Mouse (Mus musculus): ENCODE measurements around the gene Trim12c. TPM values are rescaled to one million over a fixed set of nuclear protein-coding genes. Genes with fewer than 3 reads are reported as not detected.
"Not testable (repeated sequence)": the region's sequence is repeated elsewhere in the genome, so short reads cannot be mapped to it uniquely, and the experiment has no call there.

Gene Trim12c
- 2.4 and 2.5 TPM in 2 replicates for polyA plus RNA-seq (2015; fragmentation: Nextera tagmentation; extraction: Ambion mirVana)

DNA sequence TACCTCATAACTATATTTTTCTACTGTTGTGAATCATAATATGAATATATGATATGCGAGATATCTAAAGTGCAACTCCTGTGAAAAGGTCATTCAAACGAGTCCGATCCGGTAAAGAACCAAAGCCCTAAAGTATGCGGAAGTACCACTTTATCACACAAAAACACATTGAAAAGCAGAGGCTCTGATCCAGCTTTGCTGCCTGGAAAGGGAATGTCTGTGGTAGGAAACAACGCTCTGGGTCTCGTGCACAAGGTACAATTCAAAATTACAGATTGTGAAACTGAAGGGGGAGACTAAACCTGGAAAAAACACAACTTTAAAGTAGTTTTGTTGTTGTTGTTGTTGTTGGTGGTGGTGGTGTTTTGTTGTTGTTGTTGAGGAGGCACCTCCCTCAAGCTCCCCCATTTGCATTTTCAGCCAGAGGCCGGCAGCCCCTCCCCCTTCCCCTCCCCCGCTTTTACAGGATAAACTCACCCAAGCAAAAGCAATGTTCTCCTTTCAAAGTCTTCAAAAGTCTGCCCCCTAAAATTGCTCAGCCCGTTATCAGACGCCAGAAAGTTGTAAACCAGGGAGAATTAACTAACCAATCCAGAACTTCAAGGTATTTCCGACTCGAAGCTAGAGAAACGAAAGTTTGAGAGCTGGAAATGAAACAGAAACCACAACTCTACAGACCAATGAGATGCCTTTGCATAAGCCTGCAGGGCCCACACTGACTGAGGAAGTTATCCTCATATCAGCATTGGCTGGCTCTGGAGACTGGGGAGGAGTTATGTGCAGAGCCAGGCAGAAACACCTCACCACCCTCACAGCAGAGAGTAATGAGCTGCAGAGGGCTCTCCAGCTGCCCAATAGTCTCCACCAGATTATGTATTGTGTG lies at the start of gene Trim12c:
Gene Trim12c (minus strand): TSS at position 646 of the 883 bp plus-strand sequence.
- Histone ChIP-seq H3K9ac (no peak within 1 kb of the TSS), H3K27me3 (replicated peaks) (no peaks in the 10 kb centered on the region), H3K4me1 (no peaks in the 10 kb centered on the region), H3K27ac (peak within 1 kb of the TSS; percentile 77), H3K4me3 (replicated peaks) (peak within 1 kb of the TSS; percentile 47), H3K9me3 (no peaks in the 10 kb centered on the region), H3K36me3 (no peaks in the 10 kb centered on the region), H3K4me2 (peak within 1 kb of the TSS; percentile 57)
- 2% methylated on average over 14 of the region's 14 CpGs for WGBS
- peak; percentile 100 for ATAC-seq (ENCODE audit: insufficient read depth, low FRiP score, low read depth)

DNA sequence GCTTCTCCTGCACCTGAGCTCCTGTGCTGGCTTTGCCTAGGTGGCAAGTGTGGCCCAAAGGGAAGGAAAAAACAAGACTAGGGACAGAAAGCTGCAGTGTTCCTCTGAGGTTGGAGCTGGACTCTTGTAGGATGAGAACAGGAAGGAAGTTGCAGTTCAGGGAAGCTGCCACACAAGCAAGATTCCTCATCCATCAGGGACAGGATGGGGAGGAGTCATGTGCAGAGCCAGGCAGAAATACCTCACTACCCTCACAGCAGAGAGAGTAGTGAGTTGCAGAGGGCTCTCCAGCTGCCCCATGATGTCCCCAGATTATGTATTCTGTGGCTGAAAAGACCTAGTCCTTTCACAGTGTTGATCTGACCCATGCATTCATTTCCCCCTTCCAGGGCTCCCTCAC lies 48.0 kb upstream of the Trim12c start:
- Histone ChIP-seq H3K9me3 (no peaks in the 10 kb centered on the region), H3K4me3 (replicated peaks) (no peak overlapping the region), H3K4me2 (no peak overlapping the region), H3K27me3 (replicated peaks) (no peaks in the 10 kb centered on the region), H3K36me3 (no peaks in the 10 kb centered on the region), H3K4me1 (no peaks in the 10 kb centered on the region), H3K27ac (no peak overlapping the region), H3K9ac (no peak overlapping the region)
- ATAC-seq (ENCODE audit: insufficient read depth, low FRiP score, low read depth), result no peak

DNA sequence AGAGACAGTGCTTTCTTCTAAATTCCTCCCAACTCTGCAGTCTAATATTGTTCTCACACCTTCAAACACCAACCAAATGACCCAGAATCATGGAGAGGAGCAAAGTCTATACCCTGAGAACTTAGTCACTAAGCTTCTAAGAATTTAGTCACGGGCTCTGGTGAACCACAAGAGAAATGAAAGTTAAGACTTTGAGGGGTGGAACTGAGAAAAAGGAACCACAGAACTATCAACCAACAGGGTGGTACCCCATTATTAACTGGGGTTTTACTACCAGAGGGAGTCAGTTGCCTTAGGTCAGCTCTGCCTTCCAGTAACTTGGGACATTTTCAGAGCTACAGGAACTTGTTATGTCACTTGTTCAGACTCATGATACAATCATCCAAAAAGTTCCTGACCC lies 47.5 kb upstream of the Trim12c start, which contains the start of gene Trim30c:
Gene Trim30c (minus strand): TSS at position 140 of the 400 bp plus-strand sequence.
- no peak for ATAC-seq (ENCODE audit: insufficient read depth, low FRiP score, low read depth)
- no peaks in the 10 kb centered on the region for H3K27me3 ChIP-seq (replicated peaks)
- 83% methylated on average over 1 of the region's 1 CpGs for whole genome bisulfite sequencing
- H3K27ac ChIP-seq, result no peak within 1 kb of the TSS
- no peaks in the 10 kb centered on the region for H3K9me3 ChIP-seq
- H3K36me3 ChIP-seq, result no peaks in the 10 kb centered on the region
- H3K4me3 ChIP-seq (replicated peaks), result no peak within 1 kb of the TSS
- no peaks in the 10 kb centered on the region for H3K4me1 ChIP-seq
- no peak within 1 kb of the TSS for H3K4me2 ChIP-seq
- H3K9ac ChIP-seq, result no peak within 1 kb of the TSS

DNA sequence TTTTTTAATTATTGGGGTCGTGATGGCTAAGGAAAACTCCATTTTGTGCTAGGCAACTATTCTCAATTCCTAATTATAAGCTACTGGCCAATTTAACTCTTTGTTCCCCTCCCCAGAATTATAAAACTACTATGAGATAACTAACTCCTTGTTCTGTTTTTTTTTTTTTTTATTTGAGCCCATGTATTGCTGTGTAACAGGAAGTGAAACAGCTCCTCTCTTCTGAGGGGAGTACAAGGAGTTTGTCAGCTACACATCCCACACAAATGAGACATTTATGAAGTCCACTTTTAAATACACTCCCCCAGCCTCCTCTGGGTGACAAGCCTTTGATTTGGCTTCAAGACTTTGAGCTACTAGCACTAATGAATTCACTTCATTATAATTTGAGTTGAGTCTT lies 45.3 kb upstream of the Trim12c start:
- no peaks in the 10 kb centered on the region for H3K4me1 ChIP-seq
- no peaks in the 10 kb centered on the region for H3K27me3 ChIP-seq (replicated peaks)
- no peaks in the 10 kb centered on the region for H3K9me3 ChIP-seq
- H3K27ac ChIP-seq, result no peak overlapping the region
- no peaks in the 10 kb centered on the region for H3K36me3 ChIP-seq
- ATAC-seq (ENCODE audit: insufficient read depth, low FRiP score, low read depth), result no peak
- H3K9ac ChIP-seq, result no peak overlapping the region
- WGBS, result 61% methylated on average over 1 of the region's 1 CpGs
- H3K4me2 ChIP-seq, result no peak overlapping the region
- H3K4me3 ChIP-seq (replicated peaks), result no peak overlapping the region

GRCm38 (mm10) chr7:104369736-104370414 lies 16.7 kb upstream of the Trim12c start, which contains the start of gene Trim30b:
Trim30b (minus strand) TSS chr7:104369884.
- Histone ChIP-seq H3K9ac (no peak within 1 kb of the TSS), H3K4me1 (no peaks in the 10 kb centered on the region), H3K9me3 (no peaks in the 10 kb centered on the region), H3K4me3 (replicated peaks) (no peak within 1 kb of the TSS), H3K27me3 (replicated peaks) (no peaks in the 10 kb centered on the region), H3K36me3 (no peaks in the 10 kb centered on the region), H3K4me2 (no peak within 1 kb of the TSS), H3K27ac (no peak within 1 kb of the TSS)
- no peak for ATAC-seq (ENCODE audit: insufficient read depth, low FRiP score, low read depth)
- WGBS, result 77% methylated on average over 1 of the region's 1 CpGs

GRCm38 (mm10) chr7:104366339-104366738 lies 13.2 kb upstream of the Trim12c start:
- ATAC-seq (ENCODE audit: insufficient read depth, low FRiP score, low read depth), result no peak
- Histone ChIP-seq H3K27ac (no peak overlapping the region), H3K9me3 (no peaks in the 10 kb centered on the region), H3K36me3 (no peaks in the 10 kb centered on the region), H3K4me2 (no peak overlapping the region), H3K4me1 (no peaks in the 10 kb centered on the region), H3K9ac (no peak overlapping the region), H3K4me3 (replicated peaks) (no peak overlapping the region), H3K27me3 (replicated peaks) (no peaks in the 10 kb centered on the region)

DNA sequence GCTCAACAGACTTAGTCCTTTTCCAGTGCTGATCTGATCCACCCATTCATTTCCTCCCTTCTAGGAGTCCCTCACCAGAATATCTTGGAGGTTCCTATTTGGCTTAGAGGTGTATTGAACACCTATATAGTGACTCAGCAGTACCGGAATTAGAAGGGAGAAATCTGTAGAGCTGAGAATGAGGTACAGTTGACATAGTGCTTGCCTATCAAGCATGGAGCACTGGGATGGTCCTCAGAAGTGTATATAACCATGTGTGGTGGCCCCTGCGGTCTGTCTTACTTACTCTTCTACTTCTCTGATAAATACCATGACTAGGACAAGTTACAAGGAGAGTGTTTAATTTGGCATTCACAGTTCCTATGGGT lies 422 bp upstream of the Trim12c start:
- Histone ChIP-seq H3K27me3 (replicated peaks) (no peaks in the 10 kb centered on the region), H3K4me2 (peak overlapping the region; percentile 57), H3K4me3 (replicated peaks) (peak overlapping the region; percentile 47), H3K9me3 (no peaks in the 10 kb centered on the region), H3K4me1 (no peaks in the 10 kb centered on the region), H3K9ac (no peak overlapping the region), H3K36me3 (no peaks in the 10 kb centered on the region), H3K27ac (no peak overlapping the region)
- 70% methylated on average over 2 of the region's 2 CpGs for WGBS
- no peak for ATAC-seq (ENCODE audit: insufficient read depth, low FRiP score, low read depth)

- not testable (repeated sequence) for ATAC-seq (ENCODE audit: insufficient read depth, low FRiP score, low read depth); H3K9ac ChIP-seq; H3K4me2 ChIP-seq; H3K4me1 ChIP-seq; H3K36me3 ChIP-seq; H3K27me3 ChIP-seq (replicated peaks); H3K4me3 ChIP-seq (replicated peaks); H3K9me3 ChIP-seq; H3K27ac ChIP-seq
- WGBS, result 88% methylated on average over 4 of the region's 4 CpGs
Measured at GRCm38 (mm10) chr7:104348043-104348442, 5.1 kb downstream of the Trim12c start.

DNA sequence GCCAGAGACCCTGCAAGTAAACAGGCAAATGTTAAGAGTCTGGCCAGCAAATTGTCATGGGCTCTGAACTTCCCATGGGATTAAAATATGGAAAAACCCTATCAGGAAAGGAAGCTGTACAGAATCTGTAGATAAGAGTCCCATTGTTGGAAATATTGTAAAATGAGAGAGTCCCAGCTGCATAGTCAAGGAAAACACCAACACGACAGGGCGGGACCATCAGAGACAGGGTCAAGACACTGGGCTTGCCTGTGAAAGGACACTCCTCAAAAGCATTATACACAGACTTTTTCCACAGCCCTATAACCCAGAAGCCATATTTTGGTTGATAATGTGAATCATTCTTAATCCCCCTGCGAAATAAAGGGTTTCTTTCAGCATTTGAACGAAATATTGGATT lies 12.4 kb downstream of the Trim12c start:
- not testable (repeated sequence) for H3K27me3 ChIP-seq (replicated peaks); H3K9me3 ChIP-seq; H3K27ac ChIP-seq; H3K9ac ChIP-seq; H3K4me2 ChIP-seq; H3K36me3 ChIP-seq; H3K4me1 ChIP-seq; H3K4me3 ChIP-seq (replicated peaks); ATAC-seq (ENCODE audit: insufficient read depth, low FRiP score, low read depth)
- 93% methylated on average over 4 of the region's 4 CpGs for WGBS

- H3K4me1 ChIP-seq; H3K9ac ChIP-seq; H3K36me3 ChIP-seq; H3K9me3 ChIP-seq; ATAC-seq (ENCODE audit: insufficient read depth, low FRiP score, low read depth); H3K27me3 ChIP-seq (replicated peaks); H3K4me3 ChIP-seq (replicated peaks); H3K4me2 ChIP-seq; H3K27ac ChIP-seq: not testable (repeated sequence)
- WGBS, result 79% methylated on average over 3 of the region's 3 CpGs
Measured at GRCm38 (mm10) chr7:104335547-104335946, 17.6 kb downstream of the Trim12c start.

- not testable (repeated sequence) for ATAC-seq (ENCODE audit: insufficient read depth, low FRiP score, low read depth); H3K4me1 ChIP-seq
- 100% methylated on average over 2 of the region's 2 CpGs for WGBS
Measured at GRCm38 (mm10) chr7:104329171-104329570, 24.0 kb downstream of the Trim12c start, which contains the start of gene Trim34b. Trim34b (plus strand) TSS chr7:104329471.

DNA sequence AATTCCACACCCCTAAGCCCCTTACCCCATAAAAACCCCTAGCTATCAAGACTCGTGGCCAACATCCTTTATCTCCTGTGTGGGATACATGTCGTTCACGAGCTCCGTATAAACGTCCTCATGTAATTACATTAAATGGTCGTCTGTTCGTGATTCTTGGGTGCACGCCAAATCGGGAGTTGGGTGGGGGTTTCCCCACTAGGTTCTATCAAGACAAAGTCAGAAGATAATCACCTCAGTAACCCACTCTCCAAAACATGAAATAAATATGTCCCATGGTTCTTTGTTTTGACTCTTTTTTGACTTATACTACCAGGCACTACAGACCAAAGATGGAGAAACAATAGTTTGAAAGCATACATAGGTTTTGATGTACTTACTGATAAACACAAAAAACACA lies 31.1 kb downstream of the Trim12c start:
- 54% methylated on average over 9 of the region's 9 CpGs for WGBS
- H3K4me2 ChIP-seq, result no peak overlapping the region
- no peak overlapping the region for H3K4me3 ChIP-seq (replicated peaks)
- H3K36me3 ChIP-seq, result no peaks in the 10 kb centered on the region
- H3K9ac ChIP-seq, result no peak overlapping the region
- no peak for ATAC-seq (ENCODE audit: insufficient read depth, low FRiP score, low read depth)
- H3K27me3 ChIP-seq (replicated peaks), result no peaks in the 10 kb centered on the region
- H3K27ac ChIP-seq, result no peak overlapping the region
- H3K9me3 ChIP-seq, result no peaks in the 10 kb centered on the region
- no peaks in the 10 kb centered on the region for H3K4me1 ChIP-seq

More at GRCm38 (mm10) chr7:104329171-104329570, 24.0 kb downstream of the Trim12c start, which contains the start of gene Trim34b:
- H3K9me3 ChIP-seq; H3K4me2 ChIP-seq; H3K9ac ChIP-seq; H3K27me3 ChIP-seq (replicated peaks); H3K4me3 ChIP-seq (replicated peaks); H3K27ac ChIP-seq; H3K36me3 ChIP-seq: not testable (repeated sequence)
